Mouse (Mus musculus) heart, embryonic 10.5 days (tissue): Measurements from ENCODE around the gene Plekhs1. TPM values are rescaled to one million over a fixed set of nuclear protein-coding genes. Genes with fewer than 3 reads are reported as not detected.

Experiments
- DNase-seq: peaks from one replicate; pipeline ENCODE4 v3.0.0-alpha.2; 2017; ENCODE audit warnings: low spot score
- H3K27ac ChIP-seq: fragments of 300-500 bp; sonication (generic); 2 replicates; pipeline ENCODE4 v1.5.1; 2016; ENCODE audit warnings: mild to moderate bottlenecking
- H3K27me3 ChIP-seq: fragments of 300-500 bp; sonication (generic); 2 replicates; pipeline ENCODE4 v1.6.1; 2016; ENCODE audit warnings: mild to moderate bottlenecking; ENCODE audit not compliant: poor library complexity, insufficient read depth, severe bottlenecking
- H3K36me3 ChIP-seq: fragments of 300-500 bp; sonication (generic); 2 replicates; pipeline ENCODE4 v1.6.1; 2016; ENCODE audit warnings: mild to moderate bottlenecking, moderate library complexity
- H3K4me1 ChIP-seq: fragments of 300-500 bp; sonication (generic); 2 replicates; pipeline ENCODE4 v1.6.1; 2016; ENCODE audit warnings: mild to moderate bottlenecking
- H3K4me3 ChIP-seq: fragments of 300-500 bp; sonication (generic); 2 replicates; pipeline ENCODE4 v1.5.1; 2016; ENCODE audit warnings: mild to moderate bottlenecking, moderate library complexity
- H3K9me3 ChIP-seq: fragments of 300-500 bp; sonication (generic); 2 replicates; pipeline ENCODE4 v1.6.1; 2016; ENCODE audit warnings: mild to moderate bottlenecking, moderate library complexity
- WGBS: fragments of 180-500 bp; shearing (Covaris S2); methylation state at CpG from one replicate; pipeline ENCODE4 v1.1.7; 2016; 5-methylcytosine and 5-hydroxymethylcytosine counted together
- polyA plus RNA-seq: library from polyadenylated mRNA; unstranded; fragments of >200 nt; fragmentation: Nextera tagmentation; extraction: Ambion mirVana; gene quantifications from 2 replicates; pipeline ENCODE4 v1.2.1, GENCODE M21; 2016

Gene Plekhs1
- polyA plus RNA-seq, 1 experiment from 2014 or later: not detected

DNA sequence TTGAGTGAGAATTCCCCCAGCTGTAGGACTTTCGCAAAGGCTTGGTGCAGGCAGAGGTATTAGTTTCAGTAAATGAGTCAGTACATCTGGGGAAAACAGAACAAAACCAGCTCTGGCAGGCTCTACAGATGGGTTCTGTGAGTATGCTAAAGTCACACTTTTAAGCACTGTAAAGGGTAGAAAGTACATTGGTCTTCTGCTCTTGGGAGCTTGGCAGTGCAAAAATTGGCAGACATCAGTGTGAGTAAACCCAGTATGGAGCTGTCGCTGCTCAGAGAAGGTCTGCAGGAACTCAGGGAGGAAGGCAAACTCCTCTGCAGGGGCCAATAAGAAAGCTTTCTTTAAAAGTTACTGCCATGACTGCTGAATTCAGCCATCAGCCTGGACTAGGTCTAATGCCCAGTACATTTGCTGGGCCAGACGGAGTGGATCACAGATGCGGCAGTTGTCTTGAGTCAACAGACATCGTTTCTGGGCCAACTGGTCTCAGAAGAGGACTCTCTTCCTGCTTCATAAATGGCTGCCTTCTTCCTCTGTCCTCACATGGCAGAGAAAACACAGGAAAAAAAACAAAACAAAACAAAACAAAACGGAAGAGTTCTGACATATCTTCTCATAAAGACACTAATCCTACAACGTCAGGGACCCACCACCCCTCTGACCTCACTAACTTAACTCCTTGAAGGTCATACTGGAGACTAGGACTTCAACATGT is 22.9 kb upstream of the Plekhs1 start:
- H3K27me3 ChIP-seq: no peaks in the 10 kb centered on the region
- DNase-seq: no peak
- no peaks in the 10 kb centered on the region for H3K9me3 ChIP-seq
- H3K4me1 ChIP-seq: peaks cover 12% of the 10 kb centered on the region
- 68% methylated on average over 7 of the region's 7 CpGs for whole genome bisulfite sequencing
- H3K27ac ChIP-seq: peak overlapping the region; percentile 60; the same call in 1 of the 2 replicates
- peaks cover 42% of the 10 kb centered on the region for H3K36me3 ChIP-seq
- H3K4me3 ChIP-seq: no peak overlapping the region

DNA sequence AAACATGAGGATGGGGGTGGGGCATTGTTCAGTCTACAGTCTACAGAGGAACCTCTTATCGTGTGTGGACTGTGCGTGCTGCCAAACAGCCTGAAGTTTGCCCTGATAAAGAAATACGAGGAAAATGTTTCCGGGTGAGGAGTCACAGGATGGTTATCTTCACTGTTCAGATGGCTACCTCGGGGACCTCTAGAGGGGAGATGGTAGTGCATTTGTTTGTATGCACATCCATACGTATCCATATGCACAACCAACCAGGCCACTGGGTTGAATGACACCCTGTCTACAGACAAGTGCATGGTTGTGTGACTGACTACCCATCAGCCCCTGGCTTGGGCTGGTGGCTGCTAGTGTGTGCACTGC is 22.4 kb upstream of the Plekhs1 start:
- WGBS: 54% methylated on average over 6 of the region's 6 CpGs
- Histone ChIP-seq H3K27ac (peak overlapping the region; percentile 5; the same call in 1 of the 2 replicates), H3K36me3 (peaks cover 36% of the 10 kb centered on the region), H3K27me3 (no peaks in the 10 kb centered on the region), H3K4me3 (no peak overlapping the region), H3K4me1 (peaks cover 17% of the 10 kb centered on the region), H3K9me3 (no peaks in the 10 kb centered on the region)
- peak; percentile 84 for DNase-seq

DNA sequence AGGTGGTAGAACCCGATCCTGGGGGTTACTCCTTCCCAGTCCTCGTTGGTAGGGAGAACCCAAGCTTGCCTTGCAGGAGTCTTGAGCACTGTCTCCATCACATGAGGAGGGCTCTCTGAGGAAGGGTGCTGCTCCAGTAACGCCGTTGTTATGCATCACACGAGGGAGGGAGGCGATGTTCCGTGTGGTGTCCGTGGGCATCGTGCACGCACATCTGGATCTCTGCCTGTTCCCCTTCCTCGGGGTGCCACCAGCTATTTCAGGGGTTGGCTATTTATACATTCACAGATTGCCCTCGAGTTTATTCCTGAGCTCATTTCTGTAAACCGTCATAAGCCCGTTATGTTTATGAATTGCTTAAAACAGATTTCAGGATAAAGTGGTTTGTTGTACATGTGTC is 18.0 kb upstream of the Plekhs1 start:
- 85% methylated on average over 14 of the region's 14 CpGs for WGBS
- H3K4me1 ChIP-seq: peaks cover 17% of the 10 kb centered on the region
- no peaks in the 10 kb centered on the region for H3K9me3 ChIP-seq
- no peak for DNase-seq
- no peak overlapping the region for H3K27ac ChIP-seq
- no peaks in the 10 kb centered on the region for H3K27me3 ChIP-seq
- H3K4me3 ChIP-seq: no peak overlapping the region
- H3K36me3 ChIP-seq: peaks cover 9% of the 10 kb centered on the region; the same call in 1 of the 2 replicates

DNA sequence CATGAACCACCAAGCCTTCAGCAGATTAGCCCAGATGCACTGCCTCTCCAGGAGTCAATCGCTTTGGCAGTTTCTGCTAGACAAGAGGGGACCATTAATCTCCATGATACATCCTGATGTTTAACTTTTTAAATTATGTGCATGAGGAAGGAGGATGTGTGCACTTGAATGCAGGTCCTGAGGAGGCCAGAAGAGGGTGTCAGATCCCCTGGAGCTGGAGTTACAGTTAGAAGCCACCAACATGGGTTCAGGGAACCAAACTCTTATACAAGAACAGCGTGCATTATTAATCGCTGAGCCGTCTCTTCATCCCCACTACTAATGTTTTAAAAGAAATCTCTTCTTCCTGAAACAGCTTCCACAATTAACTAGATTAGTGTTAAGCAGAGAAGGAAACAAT is 12.7 kb upstream of the Plekhs1 start:
- Histone ChIP-seq H3K27ac (no peak overlapping the region), H3K9me3 (no peaks in the 10 kb centered on the region), H3K4me1 (peaks cover 6% of the 10 kb centered on the region), H3K36me3 (no peaks in the 10 kb centered on the region), H3K4me3 (no peak overlapping the region), H3K27me3 (0 out of 2 replicates have a peak, but pooled peaks cover 8% of the 10 kb centered on the region)
- no peak for DNase-seq
- WGBS: 88% methylated on average over 4 of the region's 4 CpGs

DNA sequence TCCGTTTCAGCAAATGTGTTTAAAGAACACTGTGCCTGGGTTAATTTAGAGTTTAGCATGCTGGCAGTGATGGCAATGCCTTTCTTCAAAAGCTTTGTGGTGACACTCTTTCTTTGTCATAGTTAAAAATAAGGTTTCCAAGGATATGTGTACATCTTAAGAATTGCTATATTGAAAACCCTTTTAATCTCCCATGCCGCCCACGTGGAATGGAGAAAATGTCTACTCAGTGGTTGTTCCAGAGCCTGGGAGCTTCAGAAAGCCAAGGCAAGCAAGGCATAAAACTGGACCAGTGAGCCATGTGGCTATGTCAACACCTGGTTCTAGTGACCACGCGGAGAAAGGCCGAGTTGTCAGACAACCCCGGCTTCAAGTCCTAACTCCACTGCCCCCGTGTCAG is 11.9 kb upstream of the Plekhs1 start:
- H3K27ac ChIP-seq: no peak overlapping the region
- 0 out of 2 replicates have a peak, but pooled peaks cover 12% of the 10 kb centered on the region for H3K27me3 ChIP-seq
- WGBS: 83% methylated on average over 8 of the region's 8 CpGs
- DNase-seq: no peak
- peaks cover 5% of the 10 kb centered on the region; the same call in 1 of the 2 replicates for H3K4me1 ChIP-seq
- no peak overlapping the region for H3K4me3 ChIP-seq
- H3K9me3 ChIP-seq: no peaks in the 10 kb centered on the region
- no peaks in the 10 kb centered on the region for H3K36me3 ChIP-seq

DNA sequence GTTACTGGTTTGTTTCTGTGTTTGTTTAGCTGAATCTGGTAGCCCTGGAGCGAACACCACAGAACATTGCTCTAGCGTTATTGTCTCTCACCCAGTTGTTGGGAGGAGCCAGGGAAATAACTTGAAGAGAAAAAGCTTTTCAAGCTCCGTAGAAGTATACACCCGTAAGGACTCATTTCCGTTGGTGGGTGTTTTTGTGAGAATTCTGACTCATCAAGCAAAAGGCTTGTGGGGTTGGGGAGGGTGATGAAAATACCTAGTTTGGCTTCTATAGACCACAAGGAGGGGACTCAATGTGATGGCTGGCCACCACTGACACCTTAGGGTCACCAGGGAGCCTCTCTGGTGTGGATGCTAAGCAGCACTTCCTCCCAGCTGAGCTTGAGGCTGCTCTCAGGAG is 10.5 kb upstream of the Plekhs1 start:
- Histone ChIP-seq H3K27ac (no peak overlapping the region), H3K27me3 (0 out of 2 replicates have a peak, but pooled peaks cover 12% of the 10 kb centered on the region), H3K4me1 (no peaks in the 10 kb centered on the region), H3K36me3 (no peaks in the 10 kb centered on the region), H3K9me3 (no peaks in the 10 kb centered on the region), H3K4me3 (no peak overlapping the region)
- 84% methylated on average over 5 of the region's 5 CpGs for WGBS
- DNase-seq: no peak

DNA sequence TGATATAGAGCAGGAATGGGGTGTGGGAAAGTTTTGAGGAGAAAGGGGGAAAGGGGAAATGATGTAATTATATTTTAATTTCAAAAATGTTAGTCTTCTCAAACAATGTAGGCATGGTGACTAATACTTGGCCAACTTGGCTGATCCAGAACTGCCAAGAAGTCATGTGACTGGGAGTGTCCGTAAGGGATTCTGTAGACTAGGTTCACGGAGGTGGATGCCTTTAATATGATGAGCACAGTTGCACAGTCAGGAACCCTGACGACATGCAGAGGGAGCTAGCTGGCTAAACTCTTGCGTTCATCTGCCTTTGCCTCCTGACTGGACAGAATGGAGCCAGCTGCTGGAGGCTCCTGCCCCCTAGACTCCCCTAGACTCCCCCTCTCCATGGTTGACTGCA is 9.6 kb upstream of the Plekhs1 start:
- H3K27me3 ChIP-seq: 0 out of 2 replicates have a peak, but pooled peaks cover 12% of the 10 kb centered on the region
- WGBS: 80% methylated on average over 4 of the region's 4 CpGs

DNA sequence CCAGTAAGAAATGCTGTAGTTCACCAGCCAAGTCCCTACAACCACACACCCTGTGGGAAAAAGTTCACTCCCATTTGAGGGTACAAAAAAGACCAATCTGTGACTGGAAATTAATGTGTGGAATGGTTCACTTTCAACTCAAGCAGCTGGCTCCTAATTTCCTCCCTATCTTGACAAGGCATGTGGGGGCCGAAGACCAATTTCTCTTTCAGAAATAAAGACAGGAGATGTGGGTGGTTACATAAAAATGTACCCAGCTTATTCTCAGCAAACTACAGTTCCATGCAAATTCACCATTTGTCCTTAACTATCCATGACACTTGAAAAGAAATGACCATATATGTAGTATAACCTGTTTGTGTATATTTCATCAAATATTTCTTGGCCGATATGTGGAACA is 9.0 kb upstream of the Plekhs1 start:
- no peaks in the 10 kb centered on the region for H3K36me3 ChIP-seq
- 80% methylated on average over 2 of the region's 2 CpGs for WGBS
- H3K4me1 ChIP-seq: no peaks in the 10 kb centered on the region
- H3K9me3 ChIP-seq: no peaks in the 10 kb centered on the region
- H3K4me3 ChIP-seq: no peak overlapping the region
- no peak for DNase-seq
- 0 out of 2 replicates have a peak, but pooled peaks cover 12% of the 10 kb centered on the region for H3K27me3 ChIP-seq
- H3K27ac ChIP-seq: no peak overlapping the region

More for the DNA sequence above, 9.6 kb upstream of the Plekhs1 start:
- Histone ChIP-seq H3K9me3 (no peaks in the 10 kb centered on the region), H3K4me3 (no peak overlapping the region), H3K27ac (no peak overlapping the region), H3K4me1 (no peaks in the 10 kb centered on the region), H3K36me3 (no peaks in the 10 kb centered on the region)
- DNase-seq: no peak

DNA sequence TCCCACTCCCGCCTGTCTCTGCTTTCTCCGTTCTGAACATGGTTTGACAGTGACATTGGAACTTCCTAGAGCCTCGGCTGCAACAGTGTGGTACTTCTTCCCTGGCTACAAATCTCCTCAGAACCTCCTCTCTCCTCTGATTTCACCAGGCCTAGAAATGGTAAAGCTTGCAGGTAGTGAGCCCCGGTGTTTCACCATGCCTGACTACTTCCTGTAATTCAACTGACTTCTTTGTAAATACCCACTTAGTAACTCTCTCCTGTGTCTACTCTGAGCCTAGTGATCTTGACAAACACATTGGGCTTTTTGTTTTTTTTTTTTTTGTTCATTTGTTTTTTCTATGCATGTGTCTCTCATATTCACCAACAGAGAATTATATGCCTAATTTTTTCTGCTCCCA is 6.6 kb upstream of the Plekhs1 start:
- no peak overlapping the region for H3K4me3 ChIP-seq
- WGBS: 58% methylated on average over 4 of the region's 4 CpGs

DNA sequence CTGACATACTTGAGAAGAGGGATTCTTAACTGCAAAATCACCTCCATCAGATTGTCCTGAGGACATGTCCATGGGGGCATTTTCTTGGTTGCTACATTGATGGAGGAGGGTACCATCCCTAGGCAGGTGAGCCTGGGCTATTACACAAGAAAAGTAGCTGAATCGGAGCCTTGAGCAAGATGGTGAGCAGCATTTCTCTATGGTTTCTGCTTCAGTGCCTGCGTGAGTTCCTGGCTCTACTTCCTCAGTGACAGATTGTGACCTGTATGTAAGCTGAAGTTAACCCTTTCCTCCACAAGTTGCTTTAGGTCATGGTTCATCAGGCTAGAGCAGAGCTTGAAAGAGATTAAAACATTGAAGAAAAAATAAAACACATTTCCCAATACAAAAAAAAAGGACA is 6.1 kb upstream of the Plekhs1 start:
- Histone ChIP-seq H3K36me3 (no peaks in the 10 kb centered on the region), H3K27ac (no peak overlapping the region), H3K9me3 (no peaks in the 10 kb centered on the region), H3K4me3 (no peak overlapping the region), H3K27me3 (0 out of 2 replicates have a peak, but pooled peaks cover 12% of the 10 kb centered on the region), H3K4me1 (no peaks in the 10 kb centered on the region)
- WGBS: 43% methylated on average over 2 of the region's 2 CpGs
- no peak for DNase-seq

More for the DNA sequence above, 6.6 kb upstream of the Plekhs1 start:
- Histone ChIP-seq H3K36me3 (no peaks in the 10 kb centered on the region), H3K9me3 (no peaks in the 10 kb centered on the region), H3K27me3 (0 out of 2 replicates have a peak, but pooled peaks cover 12% of the 10 kb centered on the region), H3K4me1 (no peaks in the 10 kb centered on the region), H3K27ac (no peak overlapping the region)
- DNase-seq: no peak

DNA sequence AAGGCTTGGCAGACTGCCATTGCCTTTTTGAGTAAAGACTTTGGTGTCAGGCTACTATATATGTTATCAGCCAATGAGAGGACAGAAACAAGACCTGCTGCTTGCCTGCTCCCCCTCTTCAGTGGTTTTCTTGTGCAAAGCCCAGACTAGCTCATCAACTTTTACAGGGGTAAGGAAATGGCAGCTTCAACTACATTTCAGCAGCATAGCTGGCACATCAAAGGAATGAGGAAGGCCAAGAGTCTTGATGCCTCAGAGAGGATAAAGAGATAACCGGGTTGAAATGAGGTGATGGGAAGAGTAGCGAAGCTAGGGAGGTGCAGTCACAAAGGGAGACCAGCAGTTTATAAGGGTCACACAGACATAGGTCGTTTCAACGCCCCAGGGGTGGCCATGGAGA is 3.9 kb upstream of the Plekhs1 start:
- Histone ChIP-seq H3K9me3 (no peaks in the 10 kb centered on the region), H3K27me3 (0 out of 2 replicates have a peak, but pooled peaks cover 12% of the 10 kb centered on the region), H3K4me3 (no peak overlapping the region), H3K27ac (no peak overlapping the region), H3K4me1 (no peaks in the 10 kb centered on the region), H3K36me3 (no peaks in the 10 kb centered on the region)
- 74% methylated on average over 4 of the region's 4 CpGs for WGBS
- no peak for DNase-seq

DNA sequence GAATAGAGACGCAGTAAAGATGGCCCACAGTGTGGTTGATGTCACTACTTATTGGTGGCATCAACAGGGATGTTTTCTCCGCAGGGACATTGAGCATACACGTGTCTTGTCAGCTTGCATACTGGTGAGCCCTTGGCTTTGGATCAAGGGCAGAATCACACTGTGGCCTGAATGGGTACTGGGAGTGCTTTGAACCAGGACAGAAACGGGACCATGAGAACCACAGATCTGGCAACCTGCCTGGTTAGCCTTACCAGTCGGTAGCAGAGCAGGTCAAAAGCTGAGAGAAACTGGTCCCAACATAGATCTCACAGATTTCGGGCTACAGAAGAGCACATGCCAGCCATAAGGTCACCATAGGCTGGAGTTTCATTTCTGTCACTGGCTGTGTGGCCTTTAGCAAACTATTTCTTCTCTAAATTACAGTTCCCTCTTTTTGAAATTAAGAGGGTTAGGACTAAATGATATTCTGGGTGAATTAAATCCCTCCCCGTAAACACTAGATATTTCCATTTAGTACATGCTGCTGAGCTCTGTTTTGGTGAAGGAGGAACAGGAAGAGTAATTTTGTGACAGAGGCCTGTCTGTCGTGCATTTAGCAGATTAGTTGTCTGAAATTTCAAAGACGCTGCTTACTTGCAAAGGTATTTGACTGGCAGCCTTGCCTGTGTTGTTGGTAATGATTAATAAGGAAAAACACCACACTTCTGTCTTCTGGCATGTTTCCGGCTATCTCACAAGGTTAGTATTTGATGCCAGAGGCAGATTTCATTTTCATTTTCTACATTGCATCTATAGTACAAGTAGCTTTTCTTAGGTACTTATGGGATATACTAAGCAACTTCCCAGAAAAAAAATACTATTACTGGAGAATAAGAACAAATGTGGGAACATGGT is 2.0 kb upstream of the Plekhs1 start:
- DNase-seq: no peak
- H3K4me1 ChIP-seq: no peaks in the 10 kb centered on the region
- H3K27ac ChIP-seq: no peak overlapping the region
- no peaks in the 10 kb centered on the region for H3K9me3 ChIP-seq
- 78% methylated on average over 10 of the region's 10 CpGs for WGBS
- no peak overlapping the region for H3K4me3 ChIP-seq
- no peaks in the 10 kb centered on the region for H3K27me3 ChIP-seq
- H3K36me3 ChIP-seq: no peaks in the 10 kb centered on the region

DNA sequence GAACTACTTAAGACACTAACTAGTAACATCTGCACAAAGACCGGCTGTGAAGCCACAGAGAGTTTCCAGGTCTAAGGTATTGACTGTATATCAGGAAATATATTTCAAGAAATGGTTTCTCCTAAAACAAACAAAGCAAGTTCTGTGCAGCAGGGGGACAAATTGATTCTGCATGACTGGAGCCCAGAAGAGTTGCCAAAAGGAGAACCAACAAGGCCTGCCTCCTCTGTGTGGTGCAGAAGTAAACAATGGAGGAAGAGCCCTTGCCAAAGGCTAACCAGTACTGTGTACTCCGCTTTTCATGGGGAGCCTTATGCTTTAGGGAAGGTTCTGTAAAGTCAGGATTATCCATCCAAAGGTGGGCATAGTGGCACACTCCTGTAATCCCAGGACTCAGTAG is 1.2 kb upstream of the Plekhs1 start:
- H3K4me3 ChIP-seq: no peak overlapping the region
- WGBS: 86% methylated on average over 2 of the region's 2 CpGs
- no peaks in the 10 kb centered on the region for H3K27me3 ChIP-seq
- H3K27ac ChIP-seq: no peak overlapping the region
- DNase-seq: no peak
- no peaks in the 10 kb centered on the region for H3K4me1 ChIP-seq
- no peaks in the 10 kb centered on the region for H3K9me3 ChIP-seq
- H3K36me3 ChIP-seq: no peaks in the 10 kb centered on the region
